30 mouse cellular contexts compared by ENCODE assay signal in genomic region chr11:69864138-69864860, GRCm38 (mm10). TPM values are rescaled to one million over a fixed set of nuclear protein-coding genes. Genes with fewer than 3 reads are reported as not detected.
DNase-seq lines count a peak whose midpoint lies in the region; ATAC-seq lines count a peak whose summit lies in the region.
"Had no signal": no experiment of that assay in that cellular context is flagged by ENCODE, and none has a peak within 500 bp of the region (broad histone marks: within the 10 kb centered on the region; RNA-seq: fewer than 3 reads in every experiment).

No protein-coding gene starts in this region.

- peaks cover 3% of the 10 kb centered on the region; the same call in 1 of the 2 replicates for H3K4me1 ChIP-seq in forebrain, embryonic 10.5 days
- no peaks in the 10 kb centered on the region for H3K4me1 ChIP-seq in forebrain, embryonic 11.5 days (replicated peaks; ENCODE audit: control insufficient read depth, insufficient read depth, low read length)
- H3K4me1 ChIP-seq in heart, embryonic 16.5 days (ENCODE audit: control insufficient read depth, insufficient read depth, low read length), result peaks cover 3% of the 10 kb centered on the region
- peaks cover 4% of the 10 kb centered on the region; the same call in 1 of the 2 replicates for H3K4me1 ChIP-seq in heart, embryonic 11.5 days (ENCODE audit: control insufficient read depth, insufficient read depth, low read length)
- H3K4me1 ChIP-seq in liver, embryonic 13.5 days (replicated peaks), result peaks cover 49% of the 10 kb centered on the region
- H3K4me1 ChIP-seq: forebrain, embryonic 13.5 days; hindbrain, embryonic 12.5 days; lung, embryonic 15.5 days; neural tube, embryonic 15.5 days had no signal

- WGBS in forebrain, embryonic 10.5 days, result 65% methylated on average over 8 of the region's 8 CpGs
- 66% methylated on average over 8 of the region's 8 CpGs for WGBS in forebrain, embryonic 11.5 days
- 38% methylated on average over 8 of the region's 8 CpGs for WGBS in heart, embryonic 16.5 days
- WGBS in heart, embryonic 11.5 days (ENCODE audit: insufficient replicate concordance), result 52% methylated on average over 8 of the region's 8 CpGs
- WGBS in liver, embryonic 13.5 days (ENCODE audit: insufficient replicate concordance), result 24% methylated on average over 8 of the region's 8 CpGs

- peaks cover 11% of the 10 kb centered on the region for H3K27me3 ChIP-seq in forebrain, embryonic 10.5 days (ENCODE audit: poor library complexity, severe bottlenecking)
- H3K27me3 ChIP-seq in forebrain, embryonic 11.5 days (ENCODE audit: control insufficient read depth, insufficient read depth, low read length), result no peaks in the 10 kb centered on the region; the same call in 1 of the 2 replicates
- H3K27me3 ChIP-seq in heart, embryonic 16.5 days (ENCODE audit: control insufficient read depth, insufficient read depth, low read length), result no peaks in the 10 kb centered on the region
- H3K27me3 ChIP-seq in heart, embryonic 11.5 days (ENCODE audit: control insufficient read depth, insufficient read depth, low read length), result peaks cover 8% of the 10 kb centered on the region; the same call in 1 of the 2 replicates
- H3K27me3 ChIP-seq in liver, embryonic 13.5 days, result peaks cover 6% of the 10 kb centered on the region
- H3K27me3 ChIP-seq: embryonic facial prominence, embryonic 15.5 days had no signal

- no peak overlapping the region for H3K4me3 ChIP-seq in forebrain, embryonic 10.5 days
- H3K4me3 ChIP-seq in forebrain, embryonic 11.5 days (ENCODE audit: low read depth, low read length), result no peak overlapping the region
- no peak overlapping the region for H3K4me3 ChIP-seq in heart, embryonic 16.5 days (ENCODE audit: low read length)
- H3K4me3 ChIP-seq in heart, embryonic 11.5 days (ENCODE audit: low read depth, low read length), result no peak overlapping the region
- no peak overlapping the region for H3K4me3 ChIP-seq in liver, embryonic 13.5 days (replicated peaks)
- H3K4me3 ChIP-seq: embryonic facial prominence, embryonic 15.5 days; forebrain, embryonic 13.5 days; hindbrain, embryonic 12.5 days; lung, embryonic 15.5 days; neural tube, embryonic 15.5 days had no signal

- H3K9ac ChIP-seq in forebrain, embryonic 11.5 days (ENCODE audit: low read length), result no peak overlapping the region
- H3K9ac ChIP-seq in heart, embryonic 16.5 days (ENCODE audit: low read length), result no peak overlapping the region; the same call in 1 of the 2 replicates
- no peak overlapping the region for H3K9ac ChIP-seq in heart, embryonic 11.5 days (ENCODE audit: low read depth, low read length)
- H3K9ac ChIP-seq in liver, embryonic 13.5 days, result peak overlapping the region; percentile 74
- H3K9ac ChIP-seq: embryonic facial prominence, embryonic 15.5 days; forebrain, embryonic 13.5 days; hindbrain, embryonic 12.5 days; lung, embryonic 15.5 days; neural tube, embryonic 15.5 days had no signal

- H3K9me3 ChIP-seq in forebrain, embryonic 10.5 days, result no peaks in the 10 kb centered on the region
- no peaks in the 10 kb centered on the region for H3K9me3 ChIP-seq in forebrain, embryonic 11.5 days (ENCODE audit: control insufficient read depth, low read length)
- no peaks in the 10 kb centered on the region for H3K9me3 ChIP-seq in heart, embryonic 16.5 days (replicated peaks; ENCODE audit: control insufficient read depth, low read length)
- no peaks in the 10 kb centered on the region for H3K9me3 ChIP-seq in heart, embryonic 11.5 days (replicated peaks; ENCODE audit: control insufficient read depth, low read length)
- no peaks in the 10 kb centered on the region for H3K9me3 ChIP-seq in liver, embryonic 13.5 days (replicated peaks)
- H3K9me3 ChIP-seq: embryonic facial prominence, embryonic 15.5 days; forebrain, embryonic 13.5 days; hindbrain, embryonic 12.5 days; lung, embryonic 15.5 days; neural tube, embryonic 15.5 days had no signal

- peak overlapping the region; percentile 3; the same call in 1 of the 2 replicates for H3K27ac ChIP-seq in forebrain, embryonic 10.5 days
- H3K27ac ChIP-seq in forebrain, embryonic 11.5 days (ENCODE audit: low read depth, low read length), result no peak overlapping the region
- peak overlapping the region; percentile 35; the same call in 1 of the 2 replicates for H3K27ac ChIP-seq in heart, embryonic 16.5 days (ENCODE audit: low read length)
- no peak overlapping the region for H3K27ac ChIP-seq in heart, embryonic 11.5 days (ENCODE audit: low read depth, low read length)
- H3K27ac ChIP-seq in liver, embryonic 13.5 days, result peak overlapping the region; percentile 89
- H3K27ac ChIP-seq: embryonic facial prominence, embryonic 15.5 days; forebrain, embryonic 13.5 days; hindbrain, embryonic 12.5 days; lung, embryonic 15.5 days; neural tube, embryonic 15.5 days had no signal

- H3K36me3 ChIP-seq in forebrain, embryonic 10.5 days (replicated peaks), result no peaks in the 10 kb centered on the region
- H3K36me3 ChIP-seq in forebrain, embryonic 11.5 days (ENCODE audit: control insufficient read depth, insufficient read depth, low read length), result no peaks in the 10 kb centered on the region
- no peaks in the 10 kb centered on the region for H3K36me3 ChIP-seq in heart, embryonic 16.5 days (ENCODE audit: control insufficient read depth, insufficient read depth)
- H3K36me3 ChIP-seq in heart, embryonic 11.5 days (ENCODE audit: control insufficient read depth, insufficient read depth, low read length), result no peaks in the 10 kb centered on the region
- H3K36me3 ChIP-seq in liver, embryonic 13.5 days, result no peaks in the 10 kb centered on the region
- H3K36me3 ChIP-seq: embryonic facial prominence, embryonic 15.5 days; hindbrain, embryonic 12.5 days; lung, embryonic 15.5 days; neural tube, embryonic 15.5 days had no signal

- ATAC-seq in forebrain, embryonic 11.5 days (replicated peaks; ENCODE audit: low FRiP score), result no peak
- ATAC-seq in heart, embryonic 16.5 days (replicated peaks; ENCODE audit: extremely low read depth, insufficient read depth, low FRiP score), result no peak
- ATAC-seq in heart, embryonic 11.5 days (replicated peaks; ENCODE audit: insufficient number of reproducible peaks, low FRiP score, low TSS enrichment), result no peak
- ATAC-seq in liver, embryonic 13.5 days (ENCODE audit: low read depth), result peak; percentile 60
- 0 out of 2 replicates have a peak, but pooled peaks have one; percentile 41 for ATAC-seq in megakaryocyte-erythroid progenitor cell, adult 5-6 weeks (replicated peaks; ENCODE audit: low FRiP score, low TSS enrichment, poor library complexity, severe bottlenecking)
- ATAC-seq: forebrain, embryonic 13.5 days; intestine, postnatal 0 days had no signal

- no peak for DNase-seq in forebrain, embryonic 10.5 days (ENCODE audit: extremely low spot score, low spot score)
- no peak for DNase-seq in forebrain, embryonic 11.5 days (ENCODE audit: low spot score)
- DNase-seq in liver, embryonic 13.5 days, result no peak
- DNase-seq in left cerebral cortex, adult 18-20 months (ENCODE audit: low spot score in 2 of 2), result no peak
- no peak for DNase-seq in kidney, postnatal 25 days
- DNase-seq: cerebellum, adult 11 months; cerebellum, adult 9-11 months; heart, postnatal 10 days; kidney, postnatal 36 days; lung, postnatal 4 days; right cerebral cortex, postnatal 14 days had no signal

- H3K4me2 ChIP-seq in forebrain, embryonic 11.5 days (ENCODE audit: low read depth, low read length, severe bottlenecking), result no peak overlapping the region
- H3K4me2 ChIP-seq in heart, embryonic 16.5 days (ENCODE audit: low read depth, low read length), result no peak overlapping the region
- no peak overlapping the region for H3K4me2 ChIP-seq in heart, embryonic 11.5 days
- H3K4me2 ChIP-seq in liver, embryonic 13.5 days, result peak overlapping the region; percentile 56
- H3K4me2 ChIP-seq: embryonic facial prominence, embryonic 15.5 days; forebrain, embryonic 13.5 days; hindbrain, embryonic 12.5 days; lung, embryonic 15.5 days; midbrain, embryonic 11.5 days; neural tube, embryonic 15.5 days had no signal

RNA-seq across cellular contexts. Expression of gene Tnk1, which starts 5.8 kb away (rescaled TPM):
- polyA plus RNA-seq in forebrain, embryonic 10.5 days (2016; fragmentation: Nextera tagmentation; extraction: Ambion mirVana), result 0.79 and 1.9 TPM in 2 replicates
- 0.73 TPM in 2 replicates for polyA plus RNA-seq in forebrain, embryonic 11.5 days (2014; fragmentation: Nextera tagmentation; extraction: Ambion mirVana)
- 0.26 and 0.90 TPM in 2 replicates for polyA plus RNA-seq in heart, embryonic 16.5 days (2015; fragmentation: Nextera tagmentation; extraction: Ambion mirVana)
- 0.23 and 0.39 TPM in 2 replicates for polyA plus RNA-seq in heart, embryonic 11.5 days (2014; fragmentation: Nextera tagmentation; extraction: Ambion mirVana)
- 0.76 and 1.5 TPM in 2 replicates for polyA plus RNA-seq in liver, embryonic 13.5 days (2015; fragmentation: Nextera tagmentation; extraction: Ambion mirVana)
- total RNA-seq in megakaryocyte-erythroid progenitor cell, adult 5-6 weeks (2014; fragmentation: Nextera tagmentation), result 0.48 TPM in 1 of 2 replicates, not detected in the other
- 0.34 TPM in 1 of 2 replicates, not detected in the other for total RNA-seq in megakaryocyte-erythroid progenitor cell, adult 5-6 weeks (2017)
- under 1 TPM in 1 of 2 experiments, not detected in 1; 0.14 TPM for total RNA-seq in left cerebral cortex, adult 18-20 months (2021)
- total RNA-seq: common myeloid progenitor, adult 5-6 weeks; heart, postnatal 10 days; layer of hippocampus, adult 8-10 months; left cerebral cortex, postnatal 36 days had no signal

RNA-seq across cellular contexts. Expression of gene Tmem95, which starts 13.5 kb away (rescaled TPM):
- polyA plus RNA-seq in forebrain, embryonic 10.5 days (2016; fragmentation: Nextera tagmentation; extraction: Ambion mirVana), result not detected in 2 replicates
- 0.40 TPM in 1 of 2 replicates, not detected in the other for polyA plus RNA-seq in forebrain, embryonic 11.5 days (2014; fragmentation: Nextera tagmentation; extraction: Ambion mirVana)
- not detected in 2 replicates for polyA plus RNA-seq in heart, embryonic 16.5 days (2015; fragmentation: Nextera tagmentation; extraction: Ambion mirVana)
- polyA plus RNA-seq in heart, embryonic 11.5 days (2014; fragmentation: Nextera tagmentation; extraction: Ambion mirVana), result not detected in 2 replicates
- not detected in 2 replicates for polyA plus RNA-seq in liver, embryonic 13.5 days (2015; fragmentation: Nextera tagmentation; extraction: Ambion mirVana)
- not detected in 2 replicates for total RNA-seq in megakaryocyte-erythroid progenitor cell, adult 5-6 weeks (2014; fragmentation: Nextera tagmentation)
- total RNA-seq in megakaryocyte-erythroid progenitor cell, adult 5-6 weeks (2017), result not detected in 2 replicates
- not detected for total RNA-seq in left cerebral cortex, adult 18-20 months (2021)
- total RNA-seq: adrenal gland, adult 18-20 months; adrenal gland, postnatal 4 days; common myeloid progenitor, adult 5-6 weeks; gastrocnemius, adult 18-20 months; gastrocnemius, postnatal 4 days; heart, postnatal 10 days; layer of hippocampus, adult 8-10 months; left cerebral cortex, postnatal 36 days had no signal
- polyA plus RNA-seq: forebrain, embryonic 13.5 days; hindbrain, embryonic 12.5 days; intestine, postnatal 0 days; kidney, embryonic 14.5 days; limb, embryonic 14.5 days; lung, embryonic 15.5 days; midbrain, embryonic 11.5 days; neural tube, embryonic 15.5 days had no signal

RNA-seq across cellular contexts. Expression of gene Kctd11, which starts 16.9 kb away (rescaled TPM):
- polyA plus RNA-seq in forebrain, embryonic 10.5 days (2016; fragmentation: Nextera tagmentation; extraction: Ambion mirVana), result 4.8 and 6.7 TPM in 2 replicates
- 2.9 and 3.0 TPM in 2 replicates for polyA plus RNA-seq in forebrain, embryonic 11.5 days (2014; fragmentation: Nextera tagmentation; extraction: Ambion mirVana)
- polyA plus RNA-seq in heart, embryonic 16.5 days (2015; fragmentation: Nextera tagmentation; extraction: Ambion mirVana), result 3.9 and 4.3 TPM in 2 replicates
- polyA plus RNA-seq in heart, embryonic 11.5 days (2014; fragmentation: Nextera tagmentation; extraction: Ambion mirVana), result 3.3 and 3.8 TPM in 2 replicates
- polyA plus RNA-seq in liver, embryonic 13.5 days (2015; fragmentation: Nextera tagmentation; extraction: Ambion mirVana), result 0.89 and 1.3 TPM in 2 replicates
- 0.54 and 0.79 TPM in 2 replicates for total RNA-seq in megakaryocyte-erythroid progenitor cell, adult 5-6 weeks (2014; fragmentation: Nextera tagmentation)
- 1.3 TPM in 1 of 2 replicates, not detected in the other for total RNA-seq in megakaryocyte-erythroid progenitor cell, adult 5-6 weeks (2017)
- 1 to 10 TPM; 1.2 to 1.4 TPM for total RNA-seq in left cerebral cortex, adult 18-20 months (2021)

RNA-seq across cellular contexts. Expression of gene Plscr3, which starts 18.1 kb away (rescaled TPM):
- 67.5 and 67.6 TPM in 2 replicates for polyA plus RNA-seq in forebrain, embryonic 10.5 days (2016; fragmentation: Nextera tagmentation; extraction: Ambion mirVana)
- polyA plus RNA-seq in forebrain, embryonic 11.5 days (2014; fragmentation: Nextera tagmentation; extraction: Ambion mirVana), result 64.6 and 71.9 TPM in 2 replicates
- 72.1 and 74.9 TPM in 2 replicates for polyA plus RNA-seq in heart, embryonic 16.5 days (2015; fragmentation: Nextera tagmentation; extraction: Ambion mirVana)
- polyA plus RNA-seq in heart, embryonic 11.5 days (2014; fragmentation: Nextera tagmentation; extraction: Ambion mirVana), result 65.9 and 75.2 TPM in 2 replicates
- 28.0 and 29.9 TPM in 2 replicates for polyA plus RNA-seq in liver, embryonic 13.5 days (2015; fragmentation: Nextera tagmentation; extraction: Ambion mirVana)
- 54.7 and 61.3 TPM in 2 replicates for total RNA-seq in megakaryocyte-erythroid progenitor cell, adult 5-6 weeks (2014; fragmentation: Nextera tagmentation)
- total RNA-seq in megakaryocyte-erythroid progenitor cell, adult 5-6 weeks (2017), result 14.5 and 14.8 TPM in 2 replicates
- total RNA-seq in left cerebral cortex, adult 18-20 months (2021), result 10 to 100 TPM; 15.6 to 17.7 TPM

RNA-seq across cellular contexts. Expression of gene Tmem256, which starts 26.0 kb away (rescaled TPM):
- 259 and 290 TPM in 2 replicates for polyA plus RNA-seq in forebrain, embryonic 10.5 days (2016; fragmentation: Nextera tagmentation; extraction: Ambion mirVana)
- polyA plus RNA-seq in forebrain, embryonic 11.5 days (2014; fragmentation: Nextera tagmentation; extraction: Ambion mirVana), result 250 and 283 TPM in 2 replicates
- 258 and 323 TPM in 2 replicates for polyA plus RNA-seq in heart, embryonic 16.5 days (2015; fragmentation: Nextera tagmentation; extraction: Ambion mirVana)
- 321 and 331 TPM in 2 replicates for polyA plus RNA-seq in heart, embryonic 11.5 days (2014; fragmentation: Nextera tagmentation; extraction: Ambion mirVana)
- 321 and 345 TPM in 2 replicates for polyA plus RNA-seq in liver, embryonic 13.5 days (2015; fragmentation: Nextera tagmentation; extraction: Ambion mirVana)
- total RNA-seq in megakaryocyte-erythroid progenitor cell, adult 5-6 weeks (2014; fragmentation: Nextera tagmentation), result 166 and 210 TPM in 2 replicates
- total RNA-seq in megakaryocyte-erythroid progenitor cell, adult 5-6 weeks (2017), result 64.8 and 66.7 TPM in 2 replicates
- total RNA-seq in left cerebral cortex, adult 18-20 months (2021), result 100 to 1,000 TPM; 120 to 143 TPM

Comparison
In these comparisons a context has a peak if more than half of its experiments do, and no peak if none do; other contexts are left out.
1. H3K27ac ChIP-seq: peak in forebrain, embryonic 10.5 days (single experiment), heart, embryonic 16.5 days (single experiment) and liver, embryonic 13.5 days (single experiment); none in forebrain, embryonic 11.5 days (single experiment) and heart, embryonic 11.5 days (single experiment).
2. ATAC-seq: peak in liver, embryonic 13.5 days (single experiment) and megakaryocyte-erythroid progenitor cell, adult 5-6 weeks (single experiment); none in forebrain, embryonic 11.5 days (single experiment), heart, embryonic 16.5 days (single experiment) and heart, embryonic 11.5 days (single experiment).